Mouse (Mus musculus): ENCODE measurements around the gene Tmem186. TPM values are rescaled to one million over a fixed set of nuclear protein-coding genes. Genes with fewer than 3 reads are reported as not detected.

Tmem186 gene
- 10 to 100 TPM; 10.1 to 15.7 TPM for polyA plus RNA-seq (2017; shearing (Covaris generic))

GRCm38 (mm10) chr16:8637217-8638051 lies at the start of gene Tmem186, which contains the start of gene Pmm2:
Tmem186 (minus strand) TSS chr16:8637712.
Pmm2 (plus strand) TSS chr16:8637674.
- ATAC-seq, result peak; percentile 72

DNA sequence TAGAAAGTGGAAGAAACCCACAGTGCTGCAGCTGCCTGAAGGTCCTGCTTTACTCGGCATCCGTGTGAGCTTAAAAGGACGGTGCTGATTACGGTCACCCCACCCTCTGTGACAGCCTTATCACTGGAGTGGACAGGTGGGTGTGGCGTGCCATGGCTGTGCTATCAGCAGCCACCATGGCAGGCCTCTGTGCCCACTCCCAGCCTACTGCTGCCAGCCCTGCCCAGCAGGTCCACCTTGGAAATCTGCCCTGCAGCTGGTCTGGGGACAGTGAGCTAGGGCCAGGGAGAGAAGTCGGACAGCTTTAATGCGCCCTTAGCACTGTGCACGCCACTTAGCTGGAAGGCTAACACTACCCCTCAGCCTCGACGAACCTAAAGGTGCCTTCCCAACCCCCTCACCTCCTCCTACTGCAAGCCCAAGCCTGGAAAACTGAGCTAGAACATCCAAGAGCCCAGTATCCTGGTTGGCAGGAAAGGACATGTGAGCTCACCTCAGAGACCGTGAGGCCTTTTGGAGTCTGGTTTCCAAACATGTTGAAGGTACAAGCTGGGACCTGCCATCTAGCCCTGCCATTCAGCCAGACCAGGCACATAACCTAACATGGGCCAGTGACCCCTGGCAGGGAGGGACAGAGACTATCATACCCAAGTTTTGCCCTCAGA lies 49.5 kb upstream of the Tmem186 start:
- ATAC-seq, result no peak

GRCm38 (mm10) chr16:8686121-8686870 lies 48.8 kb upstream of the Tmem186 start:
- ATAC-seq, result peak; percentile 88

GRCm38 (mm10) chr16:8685087-8685486 lies 47.6 kb upstream of the Tmem186 start:
- no peak for ATAC-seq

- no peak for ATAC-seq
Measured at GRCm38 (mm10) chr16:8680470-8680869, 43.0 kb upstream of the Tmem186 start, which contains the start of gene Gm5767. Gm5767 (plus strand) TSS chr16:8680770.

DNA sequence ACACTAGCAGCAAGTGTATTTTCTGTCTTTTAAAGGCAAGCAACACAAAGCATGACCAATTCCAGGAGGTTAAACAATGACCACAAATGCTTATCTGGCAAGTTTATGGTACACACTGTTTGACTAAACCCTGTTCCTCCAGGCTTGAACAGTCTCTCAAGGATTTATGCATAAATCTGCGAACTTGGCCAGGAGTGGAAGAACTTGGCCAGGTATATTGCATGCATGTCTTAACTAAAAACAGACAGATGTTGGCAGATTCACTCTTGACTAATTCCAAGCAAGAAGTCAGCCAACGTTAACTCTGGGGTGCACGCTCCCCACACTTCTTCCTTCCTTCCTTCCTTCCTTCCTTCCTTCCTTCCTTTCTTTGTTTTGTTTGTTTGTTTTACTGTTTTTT lies 42.3 kb upstream of the Tmem186 start:
- no peak for ATAC-seq

DNA sequence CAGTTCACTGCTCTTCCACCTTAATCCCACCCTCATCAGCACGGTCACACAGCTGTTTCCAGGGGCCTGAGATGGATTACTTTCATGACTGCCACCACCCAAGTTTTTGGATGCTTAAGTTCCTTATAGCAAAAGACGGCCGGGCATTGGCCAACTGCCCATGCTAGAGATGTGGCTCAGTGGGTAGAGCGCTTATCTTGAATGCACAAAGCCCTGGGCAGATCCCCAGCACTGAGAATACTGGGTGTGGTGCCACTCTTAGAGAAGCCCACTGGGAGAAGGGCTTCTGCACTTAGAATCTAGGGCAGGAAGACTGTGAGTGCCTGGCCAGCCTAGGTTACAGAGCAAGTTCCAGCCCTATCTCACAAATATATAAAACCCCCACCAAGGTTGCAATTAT lies 41.2 kb upstream of the Tmem186 start:
- no peak for ATAC-seq

DNA sequence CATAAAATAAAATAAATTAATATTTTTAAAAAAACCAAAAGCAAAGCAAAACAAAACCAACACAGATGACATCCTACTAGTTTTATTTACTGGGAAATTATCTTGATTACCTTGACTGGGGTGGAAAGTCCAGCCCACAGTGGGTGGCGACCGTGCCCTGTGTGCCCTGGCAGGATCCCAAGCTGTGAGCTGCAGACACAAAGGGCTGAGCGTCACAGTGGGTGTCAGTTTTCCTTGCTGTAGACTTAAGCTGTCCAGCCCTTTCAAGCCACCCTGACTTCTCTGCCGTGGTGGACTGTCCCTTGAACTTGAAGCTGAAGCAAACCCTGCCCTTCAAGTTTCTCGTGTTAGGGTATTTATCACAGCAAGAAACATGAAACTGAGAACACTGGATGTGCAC lies 40.5 kb upstream of the Tmem186 start:
- no peak for ATAC-seq

DNA sequence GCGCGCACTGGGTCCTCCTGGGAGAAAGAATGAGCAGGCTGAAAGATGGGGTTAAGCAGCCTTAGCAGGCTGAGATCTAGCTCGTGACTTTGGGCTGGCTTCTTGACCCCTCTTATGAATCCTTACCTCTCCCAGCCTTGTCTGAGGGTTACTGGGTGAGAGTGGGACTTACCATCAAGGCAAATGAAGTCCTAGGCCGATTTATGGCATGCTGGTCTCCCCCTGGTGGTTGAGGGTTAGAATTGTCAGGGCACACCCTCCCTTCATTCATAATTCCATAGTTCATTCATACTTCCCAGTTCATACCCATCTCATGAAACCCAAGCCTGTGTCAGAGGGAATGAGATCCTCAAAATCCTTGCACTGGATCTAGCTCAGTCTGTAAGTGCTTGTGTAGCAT lies 39.3 kb upstream of the Tmem186 start:
- ATAC-seq, result peak; percentile 32

GRCm38 (mm10) chr16:8676228-8676627 lies 38.7 kb upstream of the Tmem186 start:
- ATAC-seq, result no peak

GRCm38 (mm10) chr16:8675559-8675958 lies 38.0 kb upstream of the Tmem186 start:
- no peak for ATAC-seq

GRCm38 (mm10) chr16:8674165-8674564 lies 36.7 kb upstream of the Tmem186 start:
- peak; percentile 37 for ATAC-seq

GRCm38 (mm10) chr16:8673343-8673742 lies 35.8 kb upstream of the Tmem186 start:
- no peak for ATAC-seq

DNA sequence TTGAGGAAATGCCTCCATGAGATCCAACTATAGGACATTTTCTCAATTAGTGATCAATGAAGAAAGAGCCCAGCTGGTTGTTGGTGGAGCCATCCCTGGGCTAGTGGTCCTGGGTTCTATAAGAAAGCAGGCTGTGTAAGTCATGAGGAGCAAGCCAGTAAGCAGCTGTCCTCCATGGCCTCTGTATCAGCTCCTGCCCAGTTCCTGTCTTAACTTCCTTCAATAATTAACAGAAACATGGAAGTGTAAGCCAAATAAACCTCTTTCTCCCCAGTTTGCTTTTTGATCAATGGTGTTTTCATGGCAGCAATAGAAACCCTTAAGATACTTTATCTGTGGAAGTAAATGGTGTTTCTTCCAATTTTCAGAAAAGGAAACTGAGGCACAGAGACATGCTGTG lies 35.3 kb upstream of the Tmem186 start:
- no peak for ATAC-seq

DNA sequence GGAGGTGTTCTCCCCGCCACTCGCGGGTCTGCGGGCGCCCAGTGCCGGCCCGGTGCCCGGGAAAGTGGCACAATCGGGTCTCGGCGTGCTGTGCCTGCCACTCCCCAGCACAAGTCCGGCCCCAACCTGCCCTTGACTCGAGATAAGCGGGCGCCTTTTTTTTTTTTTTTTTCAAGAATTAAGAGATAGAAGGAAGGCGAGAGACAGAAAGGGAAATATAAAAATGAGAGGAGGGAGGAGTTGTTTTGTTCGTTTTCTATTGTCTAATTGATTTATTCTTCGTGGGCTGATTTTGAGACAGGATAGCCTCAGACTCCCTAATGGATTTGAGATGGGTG lies 34.8 kb upstream of the Tmem186 start:
- no peak for ATAC-seq

DNA sequence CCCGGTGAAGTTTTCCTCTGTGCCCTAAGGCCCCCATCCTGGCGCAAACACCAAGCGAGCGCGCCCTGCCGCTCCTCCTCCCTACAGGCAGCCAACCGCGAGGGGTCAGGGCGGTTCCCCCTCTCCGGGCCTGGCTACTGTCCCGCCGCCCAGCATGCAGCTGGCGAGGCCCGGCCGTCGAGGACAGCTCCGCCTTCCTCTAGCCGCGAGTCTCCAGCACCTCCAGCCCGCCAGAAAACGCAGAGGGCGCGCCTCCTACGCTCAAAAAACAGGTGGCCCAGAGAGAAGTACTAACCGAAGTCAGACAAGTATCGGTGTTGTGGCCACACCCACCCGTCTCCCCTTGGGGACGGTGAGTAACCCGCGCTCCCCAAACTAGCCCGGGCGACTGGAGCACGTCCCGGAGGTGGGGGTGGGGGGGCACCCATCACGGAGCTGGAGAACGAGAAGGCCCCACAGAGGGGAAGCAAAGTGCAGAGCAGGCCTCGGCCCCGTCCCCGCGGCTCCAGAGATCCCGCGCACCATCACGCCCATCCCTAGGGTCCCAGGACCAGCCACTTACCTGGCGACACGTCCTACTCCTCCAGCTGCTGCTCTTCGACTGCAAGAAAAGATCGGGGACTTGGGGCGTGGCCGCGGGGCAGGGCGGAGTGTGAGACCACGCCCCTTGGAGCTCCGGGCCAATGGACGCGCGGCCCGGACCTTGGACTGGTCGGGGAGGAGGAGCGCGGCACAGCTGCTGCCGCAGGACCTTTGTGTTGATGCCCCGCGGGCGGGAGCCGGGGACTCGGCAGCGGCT lies 34.2 kb upstream of the Tmem186 start, which contains the start of gene Carhsp1:
Gene Carhsp1, minus strand, starts transcription at position 605 of the 799 bp plus-strand sequence.
- peak; percentile 85 for ATAC-seq

DNA sequence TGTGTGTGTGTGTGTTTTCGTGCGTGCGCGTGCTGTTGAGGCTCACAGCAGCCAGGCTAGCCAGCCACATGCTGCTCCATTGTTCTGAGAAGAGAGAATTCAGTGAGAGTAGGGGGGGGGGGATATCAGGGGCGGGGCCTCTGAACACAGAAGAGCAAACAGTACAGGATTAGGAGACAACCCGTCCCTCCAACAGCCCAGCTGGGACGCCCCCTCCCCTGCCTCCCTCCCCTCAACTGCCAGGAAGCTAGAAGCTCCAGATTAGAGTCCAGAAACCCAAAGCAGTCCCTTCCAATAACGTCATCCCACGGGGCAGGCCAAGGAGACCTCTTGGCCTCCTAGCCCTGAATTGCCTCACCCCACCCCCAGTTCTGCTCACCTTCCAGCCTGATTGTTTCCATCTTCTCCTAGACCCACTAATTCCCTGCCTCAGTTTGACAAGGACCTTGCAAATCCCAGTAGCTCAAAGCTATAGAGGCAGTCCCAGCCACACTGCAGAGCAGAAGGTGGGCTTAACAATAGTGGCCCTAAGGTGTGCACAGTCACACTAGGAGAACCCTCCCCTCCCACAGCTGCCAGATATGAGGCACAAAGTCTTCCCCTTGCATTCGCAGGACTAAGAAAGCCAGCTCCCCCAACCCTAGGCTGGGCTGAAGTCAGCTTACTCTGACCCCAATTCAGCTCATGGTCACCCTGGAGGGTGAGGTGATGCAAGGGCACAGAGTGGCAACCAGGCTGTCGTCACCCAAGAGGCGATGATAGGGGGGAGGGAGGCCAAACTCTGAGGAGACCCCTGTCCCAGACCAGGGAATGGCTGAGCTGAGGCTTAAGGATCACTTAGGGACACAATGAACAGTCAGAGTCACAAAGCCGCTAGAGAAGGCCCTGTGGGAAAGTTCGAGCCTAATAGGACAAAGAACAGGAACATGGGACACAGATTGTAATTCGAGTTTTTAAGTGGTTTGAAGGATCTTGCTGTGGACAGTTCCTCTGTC lies 32.8 kb upstream of the Tmem186 start:
- ATAC-seq, result no peak

DNA sequence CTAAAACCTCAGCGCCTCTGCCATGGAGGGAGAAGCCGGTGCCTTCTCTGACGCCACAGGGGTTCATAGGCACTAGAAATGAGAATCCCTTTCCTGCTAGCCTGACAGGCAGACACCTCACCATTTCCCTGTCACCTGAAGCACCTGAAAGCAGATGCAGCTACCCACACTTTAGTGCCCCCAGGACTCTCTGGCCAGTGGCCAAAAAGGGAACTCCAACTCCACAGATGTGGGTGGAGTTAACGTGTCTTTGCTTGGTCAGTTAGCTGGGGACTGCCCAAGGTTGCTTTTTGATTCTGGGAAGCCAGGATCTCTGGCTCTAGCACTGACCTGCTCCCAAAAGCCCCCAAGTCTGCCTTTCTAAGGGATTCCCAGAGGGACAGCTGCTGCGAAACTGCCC lies 31.9 kb upstream of the Tmem186 start:
- no peak for ATAC-seq

DNA sequence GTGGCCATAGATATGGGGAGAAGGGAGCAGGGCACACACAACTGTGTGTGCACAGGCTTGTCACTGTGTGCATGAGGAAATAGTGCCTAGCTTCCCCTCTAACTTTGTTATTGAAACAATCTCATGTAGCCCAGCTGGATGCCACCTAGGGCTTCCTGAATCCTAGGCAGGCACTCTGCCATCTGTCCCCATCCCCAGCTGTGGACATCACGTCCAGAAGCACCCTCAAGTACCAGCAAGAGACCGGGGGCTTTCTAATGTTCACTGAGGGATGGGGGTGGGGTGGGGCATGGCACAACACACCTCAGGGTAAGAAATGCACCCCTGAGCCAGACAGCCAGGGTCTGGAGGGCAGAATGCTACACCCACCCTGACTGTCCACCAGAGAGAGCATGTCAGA lies 30.9 kb upstream of the Tmem186 start:
- ATAC-seq, result no peak

GRCm38 (mm10) chr16:8667814-8668213 lies 30.3 kb upstream of the Tmem186 start:
- ATAC-seq, result no peak

GRCm38 (mm10) chr16:8667261-8667660 lies 29.7 kb upstream of the Tmem186 start:
- no peak for ATAC-seq

Measured in CD4-positive, CD25-positive, alpha-beta regulatory T cell, adult 4 months (primary cell).